Mouse (Mus musculus) MEL (cell line): ENCODE data around the gene Scarb1.

ENCODE experiments used
- BHLHE40 ChIP-seq: IDR thresholded peaks from 2 replicates; pipeline ENCODE4 v1.6.1; 2012; ENCODE audit warnings: low read depth, mild to moderate bottlenecking, inconsistent platforms, low read length, improper control_type of control experiment, borderline replicate concordance
- CTCF ChIP-seq, 3 experiments: IDR thresholded peaks in 2 of 3; conservative IDR thresholded peaks in 1 of 3; 2 replicates each; pipeline ENCODE4 v1.5.1; 2011 to 2012; ENCODE audit warnings: low read length in 3 of 3, low read depth in 2 of 3, mild to moderate bottlenecking in 2 of 3, improper control_type of control experiment in 1 of 3, inconsistent platforms in 1 of 3, mixed read lengths in 1 of 3, moderate library complexity in 1 of 3; ENCODE audit not compliant: control insufficient read depth in 1 of 3, insufficient read depth in 1 of 3, poor library complexity in 1 of 3, severe bottlenecking in 1 of 3
- KAT2A ChIP-seq: conservative IDR thresholded peaks from 2 replicates; pipeline ENCODE4 v1.6.1; 2012; ENCODE audit warnings: low read depth, low read length, improper control_type of control experiment, inconsistent platforms
- MYC ChIP-seq: IDR thresholded peaks from 2 replicates; pipeline ENCODE4 v1.6.1; 2011; ENCODE audit warnings: low read depth, mild to moderate bottlenecking, low read length, improper control_type of control experiment, moderate library complexity
- POLR2A ChIP-seq, 2 experiments: IDR thresholded peaks; 2 replicates each; pipeline ENCODE4 v1.6.1; 2011 to 2012; ENCODE audit warnings: low read length in 2 of 2, mild to moderate bottlenecking in 2 of 2, control low read depth in 1 of 2, improper control_type of control experiment in 1 of 2, low read depth in 1 of 2, moderate library complexity in 1 of 2; ENCODE audit not compliant: control insufficient read depth in 1 of 2, insufficient read depth in 1 of 2, poor library complexity in 1 of 2
- POLR2AphosphoS2 ChIP-seq: IDR thresholded peaks from 2 replicates; pipeline ENCODE4 v1.6.1; 2011; ENCODE audit warnings: low read length, improper control_type of control experiment
- TAL1 ChIP-seq: IDR thresholded peaks from 2 replicates; pipeline ENCODE4 v1.6.1; 2012; ENCODE audit warnings: mild to moderate bottlenecking, inconsistent platforms, low read length, moderate library complexity, mixed read lengths
- USF2 ChIP-seq, 2 experiments: IDR thresholded peaks; 2 replicates each; pipeline ENCODE4 v1.6.1; 2011 to 2012; ENCODE audit warnings: improper control_type of control experiment in 2 of 2, low read length in 2 of 2, borderline replicate concordance in 1 of 2, inconsistent platforms in 1 of 2, low read depth in 1 of 2, mild to moderate bottlenecking in 1 of 2; ENCODE audit not compliant: insufficient read depth in 1 of 2

DNA sequence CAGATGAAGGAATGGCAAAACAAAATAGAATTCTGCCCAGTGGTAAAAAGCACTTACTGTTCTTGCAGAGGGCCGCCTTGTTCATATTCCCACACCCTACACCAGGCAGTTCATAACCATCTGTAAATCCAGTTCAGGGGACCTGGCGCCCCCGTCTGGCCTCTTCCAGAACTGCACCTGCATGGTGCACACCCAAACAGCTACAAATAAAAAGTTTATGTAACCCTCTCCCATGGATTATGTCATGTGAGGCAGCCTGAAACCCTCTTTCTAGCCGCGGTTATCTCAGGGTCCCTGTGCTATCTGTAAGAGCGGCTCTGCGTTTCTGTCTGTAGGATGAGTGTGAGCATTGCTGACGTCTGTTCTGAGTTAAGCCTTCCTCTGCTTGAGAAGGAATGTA is 7.6 kb upstream of the Scarb1 start:
- TF ChIP-seq USF2 (IDR thresholded peaks at IDR 0.05; ENCODE audit: borderline replicate concordance in 1 of 2, insufficient read depth in 1 of 2, low read depth in 1 of 2, low read length in 2 of 2) (no peak), POLR2AphosphoS2 (no peak), MYC (no peak), POLR2A (IDR thresholded peaks at IDR 0.05; ENCODE audit: control insufficient read depth in 1 of 2, insufficient read depth in 1 of 2, low read depth in 1 of 2, low read length in 2 of 2, poor library complexity in 1 of 2) (no peak), TAL1 (no peak), CTCF (IDR thresholded peaks at IDR 0.05 in 2 of 3, conservative IDR thresholded peaks at IDR 0.05 in 1 of 3; ENCODE audit: control insufficient read depth in 1 of 3, insufficient read depth in 1 of 3, low read depth in 2 of 3, low read length in 3 of 3, poor library complexity in 1 of 3, severe bottlenecking in 1 of 3) (peak; percentile 85 to 99 (median 98)), KAT2A (no peak), BHLHE40 (peak; percentile 68; the same call in 1 of the 2 replicates)
